ENCODE assay signal across 15 mouse cellular contexts in genomic region chr3:151424326-151425207, GRCm38 (mm10). TPM values are rescaled to one million over a fixed set of nuclear protein-coding genes. Genes with fewer than 3 reads are reported as not detected.
A peak's percentile ranks its signal among the peaks of the same experiment; 100 is the strongest.
DNase-seq lines count a peak whose midpoint lies in the region; ATAC-seq and TF ChIP-seq lines count a peak whose summit lies in the region.
"Had no signal": no experiment of that assay in that cellular context is flagged by ENCODE, and none has a peak within 500 bp of the region (broad histone marks: within the 10 kb centered on the region; RNA-seq: fewer than 3 reads in every experiment).

No protein-coding gene starts in this region.

- no peaks in the 10 kb centered on the region for H3K9me3 ChIP-seq in lung, embryonic 16.5 days (ENCODE audit: control insufficient read depth, low read length)
- H3K9me3 ChIP-seq in forebrain, embryonic 15.5 days, result no peaks in the 10 kb centered on the region
- H3K9me3 ChIP-seq: limb, embryonic 10.5 days had no signal

- ATAC-seq in common myeloid progenitor, adult 5-6 weeks (replicated peaks; ENCODE audit: low read depth, poor library complexity, severe bottlenecking), result peak; percentile 96
- peak; percentile 79 to 86 for ATAC-seq in hematopoietic stem cell, adult 5-6 weeks (replicated peaks in 1 of 2; ENCODE audit: insufficient read depth in 1 of 2, low FRiP score in 2 of 2, low TSS enrichment in 1 of 2, low read depth in 1 of 2, poor library complexity in 2 of 2, severe bottlenecking in 2 of 2)
- peak; percentile 49; the same call in 1 of the 2 replicates for ATAC-seq in lung, embryonic 16.5 days (ENCODE audit: low read depth)
- no peak for ATAC-seq in forebrain, embryonic 15.5 days (replicated peaks)
- ATAC-seq: midbrain, embryonic 16.5 days had no signal

- no peak for TF ChIP-seq CTCF in bone marrow macrophage, adult 2 months (IDR thresholded peaks at IDR 0.05; ENCODE audit: low read depth, low read length)

- 67% methylated on average over 9 of the region's 9 CpGs for WGBS in lung, embryonic 16.5 days
- WGBS in forebrain, embryonic 15.5 days, result 87% methylated on average over 9 of the region's 9 CpGs

- DNase-seq in layer of hippocampus, postnatal 36 days, result no peak
- DNase-seq in right cerebral cortex, adult 2 months (ENCODE audit: low spot score in 2 of 2), result no peak
- DNase-seq: adrenal gland, postnatal 36 days; cerebellum, adult 9-11 months; gastrocnemius, postnatal 14 days; thymus, postnatal 4 days had no signal

- H3K4me1 ChIP-seq in bone marrow macrophage, adult 2 months (ENCODE audit: control insufficient read depth, insufficient read depth, low read length), result peaks cover 7% of the 10 kb centered on the region
- no peaks in the 10 kb centered on the region for H3K4me1 ChIP-seq in lung, embryonic 16.5 days (replicated peaks; ENCODE audit: control insufficient read depth, insufficient read depth, low read length)
- H3K4me1 ChIP-seq in forebrain, embryonic 15.5 days, result no peaks in the 10 kb centered on the region
- H3K4me1 ChIP-seq: limb, embryonic 10.5 days had no signal

- H3K9ac ChIP-seq in lung, embryonic 16.5 days (ENCODE audit: low read length), result no peak overlapping the region
- H3K9ac ChIP-seq in forebrain, embryonic 15.5 days (replicated peaks), result no peak overlapping the region

- no peaks in the 10 kb centered on the region for H3K27me3 ChIP-seq in lung, embryonic 16.5 days (ENCODE audit: control insufficient read depth, insufficient read depth, low read depth, low read length)
- no peaks in the 10 kb centered on the region for H3K27me3 ChIP-seq in forebrain, embryonic 15.5 days

- TF ChIP-seq POLR2A in bone marrow macrophage, adult 2 months (IDR thresholded peaks at IDR 0.05; ENCODE audit: borderline replicate concordance, low read depth, low read length), result no peak

- 0 out of 2 replicates have a peak overlapping the region, but pooled peaks have one; percentile 9 for H3K4me3 ChIP-seq in bone marrow macrophage, adult 2 months (ENCODE audit: insufficient read depth, low read length)
- H3K4me3 ChIP-seq in lung, embryonic 16.5 days (ENCODE audit: low read length), result no peak overlapping the region
- H3K4me3 ChIP-seq in forebrain, embryonic 15.5 days, result no peak overlapping the region
- H3K4me3 ChIP-seq: erythroblast, embryonic 14.5 days; limb, embryonic 10.5 days had no signal

- H3K36me3 ChIP-seq in lung, embryonic 16.5 days (ENCODE audit: control insufficient read depth, insufficient read depth, low read length), result no peaks in the 10 kb centered on the region
- H3K36me3 ChIP-seq in forebrain, embryonic 15.5 days, result no peaks in the 10 kb centered on the region
- H3K36me3 ChIP-seq: G1E; limb, embryonic 10.5 days had no signal

- no peak overlapping the region for H3K4me2 ChIP-seq in lung, embryonic 16.5 days (ENCODE audit: low read depth, low read length)
- H3K4me2 ChIP-seq in forebrain, embryonic 15.5 days (replicated peaks), result no peak overlapping the region

- peak overlapping the region; percentile 60 for H3K27ac ChIP-seq in bone marrow macrophage, adult 2 months (ENCODE audit: insufficient read depth, low read depth, low read length)
- H3K27ac ChIP-seq in lung, embryonic 16.5 days (ENCODE audit: low read length), result 0 out of 2 replicates have a peak overlapping the region, but pooled peaks have one; percentile 4
- H3K27ac ChIP-seq in forebrain, embryonic 15.5 days (replicated peaks), result no peak overlapping the region
- H3K27ac ChIP-seq: limb, embryonic 10.5 days had no signal

RNA-seq across cellular contexts. Expression of gene Adgrl4, which starts 13.1 kb away (rescaled TPM):
- not detected in 2 replicates for polyA plus RNA-seq in bone marrow macrophage, adult 2 months (2012; ENCODE audit: insufficient read depth, insufficient read length, missing spikeins)
- total RNA-seq in common myeloid progenitor, adult 5-6 weeks (2017), result 395 and 418 TPM in 2 replicates
- 1,272 and 1,485 TPM in 2 replicates for total RNA-seq in hematopoietic stem cell, adult 5-6 weeks (2017)
- 23.9 and 25.0 TPM in 2 replicates for polyA plus RNA-seq in lung, embryonic 16.5 days (2015; fragmentation: Nextera tagmentation; extraction: Ambion mirVana)
- 10 to 100 TPM; 17.6 to 25.0 TPM for total RNA-seq in layer of hippocampus, postnatal 36 days (2021)
- 10.8 and 12.5 TPM in 2 replicates for polyA plus RNA-seq in forebrain, embryonic 15.5 days (2015; fragmentation: Nextera tagmentation; extraction: Ambion mirVana)
- polyA plus RNA-seq: erythroblast, embryonic 14.5 days; G1E had no signal

Comparison
In these comparisons a context has a peak if more than half of its experiments do, and no peak if none do; other contexts are left out.
1. RNA of gene Adgrl4, which starts 13.1 kb away (total RNA-seq): 1,272 to 1,485 TPM in hematopoietic stem cell, adult 5-6 weeks and 395 to 418 TPM in common myeloid progenitor, adult 5-6 weeks; 17.6 to 25.0 TPM in layer of hippocampus, postnatal 36 days; every median in the first group is over 10 times any median in the second.